Mouse (Mus musculus): Measurements from ENCODE around the gene Frat1. TPM values are rescaled to one million over a fixed set of nuclear protein-coding genes. Genes with fewer than 3 reads are reported as not detected.

Gene Frat1
- polyA plus RNA-seq, 1 experiment from 2014 or later: 30.6 TPM

DNA sequence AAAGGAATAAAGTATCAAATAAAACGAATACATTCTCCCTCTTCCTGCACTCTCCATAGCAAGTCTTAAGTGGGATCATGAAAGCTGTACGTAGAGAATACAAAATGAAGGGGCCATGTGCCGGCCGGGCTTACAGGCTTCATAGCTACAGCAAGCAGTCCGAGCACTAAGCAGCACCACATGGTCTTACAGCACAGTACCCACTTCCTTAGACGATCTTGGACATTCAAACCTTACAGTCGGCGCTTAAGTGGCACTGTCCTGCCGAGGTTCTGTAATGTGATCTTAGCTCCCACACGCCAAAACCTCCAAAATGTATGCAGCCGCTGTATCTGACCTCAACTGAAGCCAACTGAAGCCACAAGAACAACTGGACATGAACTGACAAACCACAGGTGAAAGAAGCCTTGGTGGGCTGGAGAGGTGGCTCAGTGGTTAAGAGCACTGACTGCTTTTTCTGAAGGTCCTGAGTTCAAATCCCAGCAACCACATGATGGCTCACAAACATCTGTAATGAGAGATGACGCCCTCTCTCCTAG is 32.9 kb upstream of the Frat1 start:
- DNase-seq (no peak), ATAC-seq (ENCODE audit: low FRiP score, low TSS enrichment) (no peak)
- Histone ChIP-seq H3K27me3 (ENCODE audit: control insufficient read depth, insufficient read depth, low read length) (no peaks in the 10 kb centered on the region), H3K9ac (replicated peaks; ENCODE audit: low read length) (no peak overlapping the region), H3K4me2 (ENCODE audit: low read length) (no peak overlapping the region), H3K9me3 (ENCODE audit: control insufficient read depth, low read length) (no peaks in the 10 kb centered on the region), H3K4me1 (ENCODE audit: control insufficient read depth, insufficient read depth, low read length) (peaks cover 4% of the 10 kb centered on the region; the same call in 1 of the 2 replicates), H3K4me3 (replicated peaks; ENCODE audit: low read depth, low read length) (no peak overlapping the region), H3K27ac (replicated peaks; ENCODE audit: low read depth, low read length) (no peak overlapping the region), H3K36me3 (ENCODE audit: control insufficient read depth, insufficient read depth, low read length) (no peaks in the 10 kb centered on the region)
- 85% methylated on average over 12 of the region's 12 CpGs for WGBS

DNA sequence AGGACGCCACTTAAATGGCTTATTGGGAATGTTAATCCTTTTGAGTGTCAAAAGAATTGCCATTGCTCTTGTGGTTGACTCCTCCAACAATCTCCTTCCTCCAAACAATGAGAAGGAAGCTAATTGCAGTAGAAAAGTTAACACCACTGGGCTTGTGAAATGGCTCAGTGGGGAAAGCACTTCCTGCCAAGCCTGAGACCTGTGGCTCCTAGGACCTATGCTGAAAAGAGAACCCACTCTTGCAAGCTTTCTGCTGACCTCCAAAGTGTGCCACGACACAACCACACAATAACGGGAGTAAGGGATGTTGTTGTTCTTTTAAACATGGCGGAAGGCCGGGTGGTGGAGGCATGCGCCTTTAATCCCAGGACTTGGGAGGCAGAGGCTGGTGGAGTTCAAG is 32.2 kb upstream of the Frat1 start:
- Histone ChIP-seq H3K36me3 (ENCODE audit: control insufficient read depth, insufficient read depth, low read length) (no peaks in the 10 kb centered on the region), H3K9ac (replicated peaks; ENCODE audit: low read length) (no peak overlapping the region), H3K4me1 (ENCODE audit: control insufficient read depth, insufficient read depth, low read length) (peaks cover 4% of the 10 kb centered on the region; the same call in 1 of the 2 replicates), H3K4me2 (ENCODE audit: low read length) (no peak overlapping the region), H3K27ac (replicated peaks; ENCODE audit: low read depth, low read length) (no peak overlapping the region), H3K4me3 (replicated peaks; ENCODE audit: low read depth, low read length) (no peak overlapping the region), H3K9me3 (ENCODE audit: control insufficient read depth, low read length) (no peaks in the 10 kb centered on the region), H3K27me3 (ENCODE audit: control insufficient read depth, insufficient read depth, low read length) (no peaks in the 10 kb centered on the region)
- WGBS: 89% methylated on average over 6 of the region's 6 CpGs
- ATAC-seq (ENCODE audit: low FRiP score, low TSS enrichment): no peak
- DNase-seq: no peak

DNA sequence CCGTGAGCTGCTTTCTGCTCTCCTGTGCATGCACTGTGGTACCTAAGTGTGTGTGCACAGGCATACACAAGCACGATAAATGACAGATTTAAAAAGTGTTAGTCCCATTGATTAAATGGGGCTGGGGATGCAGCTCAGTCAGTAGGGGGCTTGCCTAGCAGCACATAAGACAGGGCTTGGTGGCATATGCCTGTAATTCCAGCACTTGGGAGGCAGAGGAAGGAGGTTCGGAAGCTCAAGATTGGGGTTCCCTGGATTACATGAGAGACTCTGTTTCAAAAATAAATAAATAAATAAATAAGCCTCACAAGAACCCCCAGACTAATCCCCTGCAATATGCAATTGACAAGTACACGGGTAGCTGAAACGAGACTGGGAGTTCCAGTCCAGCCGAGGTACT is 29.3 kb upstream of the Frat1 start:
- H3K27ac ChIP-seq (replicated peaks; ENCODE audit: low read depth, low read length): no peak overlapping the region
- H3K9ac ChIP-seq (replicated peaks; ENCODE audit: low read length): no peak overlapping the region
- peak overlapping the region; percentile 62 for H3K4me2 ChIP-seq (ENCODE audit: low read length)
- no peaks in the 10 kb centered on the region for H3K36me3 ChIP-seq (ENCODE audit: control insufficient read depth, insufficient read depth, low read length)
- DNase-seq (no peak), ATAC-seq (ENCODE audit: low FRiP score, low TSS enrichment) (no peak)
- H3K27me3 ChIP-seq (ENCODE audit: control insufficient read depth, insufficient read depth, low read length): no peaks in the 10 kb centered on the region
- H3K4me3 ChIP-seq (replicated peaks; ENCODE audit: low read depth, low read length): peak overlapping the region; percentile 78; the same call in 1 of the 2 replicates
- H3K4me1 ChIP-seq (ENCODE audit: control insufficient read depth, insufficient read depth, low read length): peaks cover 4% of the 10 kb centered on the region; the same call in 1 of the 2 replicates
- WGBS: 33% methylated on average over 6 of the region's 6 CpGs
- no peaks in the 10 kb centered on the region for H3K9me3 ChIP-seq (ENCODE audit: control insufficient read depth, low read length)

DNA sequence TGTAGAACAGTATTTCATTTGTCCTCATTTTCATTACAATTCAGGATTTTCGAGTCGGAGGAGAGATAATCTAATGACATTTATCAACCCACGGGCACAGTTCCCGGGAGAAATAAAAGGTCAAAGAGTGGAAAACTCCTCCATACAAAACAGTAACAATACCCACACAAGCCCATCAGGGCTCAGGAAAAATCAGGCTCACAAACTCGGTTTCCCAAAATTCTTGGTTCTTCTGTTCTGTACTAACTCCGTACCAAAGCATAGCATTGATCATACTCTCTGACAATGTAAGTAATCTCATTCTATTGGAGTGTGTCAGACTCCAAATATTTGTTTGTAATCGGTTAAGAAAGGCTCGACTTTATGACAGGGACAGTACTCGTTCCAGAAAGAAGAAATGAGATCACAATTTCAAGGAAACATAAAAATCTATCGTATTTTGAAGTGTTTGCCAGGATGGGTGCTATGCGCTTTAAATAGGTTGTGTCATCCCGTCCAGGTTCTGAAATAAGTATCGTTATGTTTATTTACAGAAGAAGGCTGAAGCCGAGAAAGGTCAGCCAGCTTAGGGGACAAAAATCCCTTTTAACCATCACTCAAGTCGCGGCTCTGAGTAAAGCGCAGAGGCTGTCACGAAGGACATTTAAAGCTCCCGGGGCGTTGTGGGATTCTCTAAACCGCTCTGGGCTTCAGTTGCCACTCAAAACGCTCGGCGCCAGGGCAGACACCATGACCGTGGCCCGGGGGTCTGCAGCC is 28.6 kb upstream of the Frat1 start:
- 3% methylated on average over 26 of the region's 26 CpGs for WGBS
- DNase-seq (peak; percentile 13), ATAC-seq (ENCODE audit: low FRiP score, low TSS enrichment) (no peak)
- peak overlapping the region; percentile 49 for H3K27ac ChIP-seq (replicated peaks; ENCODE audit: low read depth, low read length)
- H3K36me3 ChIP-seq (ENCODE audit: control insufficient read depth, insufficient read depth, low read length): no peaks in the 10 kb centered on the region
- H3K4me1 ChIP-seq (ENCODE audit: control insufficient read depth, insufficient read depth, low read length): peaks cover 4% of the 10 kb centered on the region; the same call in 1 of the 2 replicates
- peak overlapping the region; percentile 62 for H3K4me2 ChIP-seq (ENCODE audit: low read length)
- H3K27me3 ChIP-seq (ENCODE audit: control insufficient read depth, insufficient read depth, low read length): no peaks in the 10 kb centered on the region
- H3K9me3 ChIP-seq (ENCODE audit: control insufficient read depth, low read length): no peaks in the 10 kb centered on the region
- H3K4me3 ChIP-seq (replicated peaks; ENCODE audit: low read depth, low read length): peak overlapping the region; percentile 78
- peak overlapping the region; percentile 59 for H3K9ac ChIP-seq (replicated peaks; ENCODE audit: low read length)

DNA sequence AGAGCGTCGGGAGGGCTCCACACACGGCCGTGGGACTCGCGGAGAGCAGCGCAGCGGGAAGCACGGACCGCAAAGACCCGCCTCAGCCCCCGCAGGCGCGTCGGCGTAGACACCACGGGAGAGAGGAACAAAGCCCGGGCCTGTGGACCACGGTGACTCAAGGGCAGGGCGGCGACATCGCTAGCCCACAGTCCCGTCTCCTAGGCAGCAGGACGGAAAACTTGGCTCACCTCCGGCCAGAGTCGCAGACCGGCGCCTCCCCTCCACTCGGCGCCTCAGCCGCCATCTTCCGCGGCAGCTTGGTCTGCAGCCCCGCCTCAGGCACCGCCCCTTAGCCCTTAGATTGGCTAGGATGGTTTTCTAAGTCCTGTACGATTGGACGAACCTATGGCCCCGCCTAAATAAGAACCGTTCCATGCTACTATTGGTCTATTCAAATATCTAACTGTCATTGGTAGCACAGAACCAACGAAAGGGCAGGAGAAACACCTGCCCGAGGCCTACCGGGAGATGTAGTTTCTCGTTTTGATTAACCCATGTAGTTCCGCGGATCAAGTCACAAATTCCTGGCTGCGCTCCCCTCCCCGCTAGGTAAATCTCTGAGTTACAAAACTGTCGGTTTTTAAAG is 27.9 kb upstream of the Frat1 start, which contains the start of gene Arhgap19:
Arhgap19 (minus strand) TSS at position 306 of the 628 bp plus-strand sequence.
- under 1% methylated on average over 48 of the region's 48 CpGs for WGBS
- ATAC-seq (ENCODE audit: low FRiP score, low TSS enrichment) (peak; percentile 100), DNase-seq (peak; percentile 97)
- no peaks in the 10 kb centered on the region for H3K36me3 ChIP-seq (ENCODE audit: control insufficient read depth, insufficient read depth, low read length)
- no peaks in the 10 kb centered on the region for H3K9me3 ChIP-seq (ENCODE audit: control insufficient read depth, low read length)
- peaks cover 4% of the 10 kb centered on the region; the same call in 1 of the 2 replicates for H3K4me1 ChIP-seq (ENCODE audit: control insufficient read depth, insufficient read depth, low read length)
- peak within 1 kb of the TSS; percentile 62 for H3K4me2 ChIP-seq (ENCODE audit: low read length)
- peak within 1 kb of the TSS; percentile 59 for H3K9ac ChIP-seq (replicated peaks; ENCODE audit: low read length)
- H3K4me3 ChIP-seq (replicated peaks; ENCODE audit: low read depth, low read length): peak within 1 kb of the TSS; percentile 78
- peak within 1 kb of the TSS; percentile 49 for H3K27ac ChIP-seq (replicated peaks; ENCODE audit: low read depth, low read length)
- no peaks in the 10 kb centered on the region for H3K27me3 ChIP-seq (ENCODE audit: control insufficient read depth, insufficient read depth, low read length)

DNA sequence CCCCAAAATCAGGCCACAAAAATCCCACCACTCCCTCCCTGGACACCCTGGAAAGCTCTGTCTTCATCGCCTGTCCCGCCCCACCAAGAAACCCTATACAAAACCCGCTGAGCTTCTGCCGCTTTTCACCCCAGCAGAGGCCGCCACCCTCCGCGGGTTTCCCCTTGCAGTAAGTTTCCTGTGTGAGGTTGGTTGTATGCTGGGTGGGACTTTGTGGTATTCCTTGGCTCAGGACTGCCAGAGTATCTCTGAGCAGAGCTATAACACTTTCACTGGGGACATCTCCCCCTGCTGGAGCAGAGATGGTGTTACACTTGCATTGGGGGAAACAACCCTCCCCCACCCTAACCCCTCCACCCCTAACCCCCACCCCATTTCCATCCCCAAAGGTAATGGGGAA is 26.4 kb upstream of the Frat1 start:
- WGBS: 45% methylated on average over 7 of the region's 7 CpGs

DNA sequence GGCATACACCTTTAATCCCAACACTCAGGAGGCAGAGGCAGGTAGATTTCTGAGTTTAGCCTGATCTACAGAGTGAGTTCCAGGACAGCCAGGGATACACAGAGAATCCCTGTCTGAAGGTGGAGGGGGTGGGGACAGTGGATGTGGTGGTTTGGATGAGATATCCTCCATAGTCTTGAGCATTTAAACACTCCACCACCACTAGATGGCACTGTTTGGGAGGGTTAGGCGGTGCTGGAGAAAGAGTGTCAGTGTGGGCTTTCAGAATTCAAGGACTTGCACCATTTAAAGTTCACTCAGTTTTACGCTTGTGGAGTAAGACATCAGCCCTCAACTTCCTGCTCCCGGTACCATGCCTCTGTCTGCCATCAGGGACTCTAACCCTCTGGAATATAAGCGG is 23.9 kb upstream of the Frat1 start:
- Histone ChIP-seq H3K4me2 (ENCODE audit: low read length) (no peak overlapping the region), H3K9ac (replicated peaks; ENCODE audit: low read length) (no peak overlapping the region), H3K36me3 (ENCODE audit: control insufficient read depth, insufficient read depth, low read length) (no peaks in the 10 kb centered on the region), H3K4me1 (ENCODE audit: control insufficient read depth, insufficient read depth, low read length) (peaks cover 1% of the 10 kb centered on the region; the same call in 1 of the 2 replicates), H3K27ac (replicated peaks; ENCODE audit: low read depth, low read length) (no peak overlapping the region), H3K27me3 (ENCODE audit: control insufficient read depth, insufficient read depth, low read length) (no peaks in the 10 kb centered on the region), H3K4me3 (replicated peaks; ENCODE audit: low read depth, low read length) (no peak overlapping the region), H3K9me3 (ENCODE audit: control insufficient read depth, low read length) (no peaks in the 10 kb centered on the region)
- ATAC-seq (ENCODE audit: low FRiP score, low TSS enrichment): no peak
- 89% methylated on average over 4 of the region's 4 CpGs for WGBS
- no peak for DNase-seq

More for the DNA sequence above, 26.4 kb upstream of the Frat1 start:
- Histone ChIP-seq H3K4me2 (ENCODE audit: low read length) (no peak overlapping the region), H3K4me1 (ENCODE audit: control insufficient read depth, insufficient read depth, low read length) (peaks cover 4% of the 10 kb centered on the region; the same call in 1 of the 2 replicates), H3K27me3 (ENCODE audit: control insufficient read depth, insufficient read depth, low read length) (no peaks in the 10 kb centered on the region), H3K9ac (replicated peaks; ENCODE audit: low read length) (no peak overlapping the region), H3K27ac (replicated peaks; ENCODE audit: low read depth, low read length) (no peak overlapping the region), H3K36me3 (ENCODE audit: control insufficient read depth, insufficient read depth, low read length) (no peaks in the 10 kb centered on the region), H3K9me3 (ENCODE audit: control insufficient read depth, low read length) (no peaks in the 10 kb centered on the region), H3K4me3 (replicated peaks; ENCODE audit: low read depth, low read length) (no peak overlapping the region)
- DNase-seq: peak; percentile 7
- ATAC-seq (ENCODE audit: low FRiP score, low TSS enrichment): no peak

DNA sequence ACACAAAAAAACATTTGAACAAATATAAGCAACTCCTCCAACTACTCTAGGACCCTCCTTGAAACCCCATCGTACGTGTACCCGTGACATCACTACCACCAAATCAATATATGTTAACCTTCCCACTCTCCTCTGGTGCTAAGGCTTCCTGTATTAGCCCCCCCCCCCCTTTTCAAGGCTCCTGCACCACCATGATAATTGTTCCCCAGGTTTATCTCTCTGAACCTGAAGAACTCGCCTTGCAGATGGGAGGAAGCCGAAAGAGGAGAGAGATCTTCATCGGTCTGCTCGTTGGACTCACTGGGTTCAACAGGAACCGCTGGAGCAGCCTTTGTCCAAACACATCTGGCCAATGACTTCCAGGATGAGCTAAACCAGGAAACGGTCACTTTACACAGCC is 22.3 kb upstream of the Frat1 start:
- no peak for ATAC-seq (ENCODE audit: low FRiP score, low TSS enrichment)
- Histone ChIP-seq H3K36me3 (ENCODE audit: control insufficient read depth, insufficient read depth, low read length) (no peaks in the 10 kb centered on the region), H3K27ac (replicated peaks; ENCODE audit: low read depth, low read length) (no peak overlapping the region), H3K4me1 (ENCODE audit: control insufficient read depth, insufficient read depth, low read length) (no peaks in the 10 kb centered on the region), H3K4me3 (replicated peaks; ENCODE audit: low read depth, low read length) (no peak overlapping the region), H3K9me3 (ENCODE audit: control insufficient read depth, low read length) (no peaks in the 10 kb centered on the region), H3K4me2 (ENCODE audit: low read length) (no peak overlapping the region), H3K27me3 (ENCODE audit: control insufficient read depth, insufficient read depth, low read length) (no peaks in the 10 kb centered on the region), H3K9ac (replicated peaks; ENCODE audit: low read length) (no peak overlapping the region)
- DNase-seq: no peak
- WGBS: 93% methylated on average over 9 of the region's 9 CpGs
